Mouse (Mus musculus): ENCODE results near the gene 4933430I17Rik. TPM values are rescaled to one million over a fixed set of nuclear protein-coding genes. Genes with fewer than 3 reads are reported as not detected.

Gene 4933430I17Rik
- polyA plus RNA-seq, 1 experiment = 0.13 TPM

DNA sequence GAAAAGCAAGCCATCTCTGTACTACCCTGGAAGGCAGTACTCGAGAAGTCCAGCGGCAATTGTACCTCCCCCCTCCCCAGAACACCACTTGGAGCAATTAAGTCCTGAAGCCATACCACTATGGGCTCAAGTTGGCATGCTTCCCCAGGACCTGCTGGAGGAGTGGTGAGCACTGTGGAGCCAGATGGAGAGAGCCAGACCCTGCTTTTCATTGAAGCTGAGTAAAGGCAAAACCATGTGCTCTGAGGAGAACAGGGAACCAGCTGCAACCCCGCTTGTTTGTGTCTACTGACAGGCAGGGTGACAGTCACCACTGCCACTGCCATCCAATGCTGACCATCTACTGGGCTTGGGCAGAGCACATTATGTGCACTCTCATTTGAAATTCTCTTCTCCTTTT, 16.6 kb downstream of the 4933430I17Rik start:
- no peaks in the 10 kb centered on the region for H3K36me3 ChIP-seq (ENCODE audit: control insufficient read depth, insufficient read depth)
- H3ac ChIP-seq (ENCODE audit: control insufficient read depth, insufficient read length, low read depth) = no peak overlapping the region
- H3K4me3 ChIP-seq (ENCODE audit: insufficient read depth, poor library complexity, severe bottlenecking) = no peak overlapping the region
- no peaks in the 10 kb centered on the region for H3K27me3 ChIP-seq (ENCODE audit: control insufficient read depth, insufficient read depth, insufficient read length)
- H3K79me2 ChIP-seq (ENCODE audit: control insufficient read depth, insufficient read depth) = no peaks in the 10 kb centered on the region
- H3K79me3 ChIP-seq (ENCODE audit: low read depth) = no peaks in the 10 kb centered on the region
- TF ChIP-seq MYOD1 (IDR thresholded peaks at IDR 0.05; ENCODE audit: control insufficient read depth, insufficient read length, low read depth) (no peak), USF1 (IDR thresholded peaks at IDR 0.05; ENCODE audit: low read depth) (no peak), CTCF (IDR thresholded peaks at IDR 0.05; ENCODE audit: control insufficient read depth, insufficient read depth, insufficient read length) (no peak), MAX (IDR thresholded peaks at IDR 0.05) (no peak), CEBPB (IDR thresholded peaks at IDR 0.05; ENCODE audit: low read depth) (no peak), MYOG (IDR thresholded peaks at IDR 0.05; ENCODE audit: control insufficient read depth, extremely low read depth, insufficient read length) (no peak), FOSL1 (IDR thresholded peaks at IDR 0.05; ENCODE audit: insufficient read depth, low read length, poor library complexity, severe bottlenecking) (no peak)

DNA sequence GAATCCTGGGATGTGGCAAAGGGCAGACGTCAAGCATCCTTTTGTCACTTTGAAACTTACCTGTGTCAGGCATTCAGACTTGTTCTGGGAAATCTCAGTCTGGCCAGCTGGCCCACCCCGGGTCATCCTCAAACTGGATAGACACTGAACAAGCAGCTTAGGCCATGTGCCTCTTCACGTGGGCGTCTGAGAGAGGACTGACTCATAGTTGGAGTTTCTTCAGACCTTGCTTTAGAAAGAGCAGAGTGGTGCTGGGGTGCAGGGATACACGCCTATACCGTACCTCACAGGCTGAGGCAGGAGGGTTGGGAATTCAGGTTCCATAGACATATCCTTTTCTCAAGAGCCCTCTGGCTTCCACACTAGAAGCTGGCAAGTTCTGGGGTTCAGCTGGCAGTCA, 18.6 kb downstream of the 4933430I17Rik start:
- TF ChIP-seq CEBPB (IDR thresholded peaks at IDR 0.05; ENCODE audit: low read depth) (no peak), USF1 (IDR thresholded peaks at IDR 0.05; ENCODE audit: low read depth) (no peak), FOSL1 (IDR thresholded peaks at IDR 0.05; ENCODE audit: insufficient read depth, low read length, poor library complexity, severe bottlenecking) (no peak), MYOD1 (IDR thresholded peaks at IDR 0.05; ENCODE audit: control insufficient read depth, insufficient read length, low read depth) (no peak), MYOG (IDR thresholded peaks at IDR 0.05; ENCODE audit: control insufficient read depth, extremely low read depth, insufficient read length) (no peak), MAX (IDR thresholded peaks at IDR 0.05) (no peak), CTCF (IDR thresholded peaks at IDR 0.05; ENCODE audit: control insufficient read depth, insufficient read depth, insufficient read length) (no peak)
- Histone ChIP-seq H3ac (ENCODE audit: control insufficient read depth, insufficient read length, low read depth) (no peak overlapping the region), H3K79me3 (ENCODE audit: low read depth) (no peaks in the 10 kb centered on the region), H3K79me2 (ENCODE audit: control insufficient read depth, insufficient read depth) (no peaks in the 10 kb centered on the region), H3K36me3 (ENCODE audit: control insufficient read depth, insufficient read depth) (no peaks in the 10 kb centered on the region), H3K27me3 (ENCODE audit: control insufficient read depth, insufficient read depth, insufficient read length) (no peaks in the 10 kb centered on the region), H3K4me3 (ENCODE audit: insufficient read depth, poor library complexity, severe bottlenecking) (no peak overlapping the region)

DNA sequence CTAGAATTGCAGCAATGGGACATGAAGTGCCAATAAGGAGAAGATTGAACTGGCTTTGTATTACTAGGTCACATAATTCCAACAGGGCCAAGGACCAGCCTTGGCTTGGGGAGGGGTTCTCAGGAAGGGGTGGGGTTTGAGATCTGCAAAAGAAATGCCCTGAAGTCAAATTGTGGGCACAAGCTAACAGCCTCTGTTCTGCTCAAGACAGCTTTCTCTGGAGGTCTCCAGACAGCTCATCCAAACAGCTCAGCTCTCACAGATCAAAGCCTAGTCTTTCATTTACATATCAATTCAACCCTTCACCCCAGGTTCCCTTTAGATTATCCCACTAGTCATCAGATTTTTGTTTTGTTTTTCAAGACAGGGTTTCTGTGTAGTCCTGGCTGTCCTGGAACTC, 19.6 kb downstream of the 4933430I17Rik start:
- no peaks in the 10 kb centered on the region for H3K36me3 ChIP-seq (ENCODE audit: control insufficient read depth, insufficient read depth)
- no peaks in the 10 kb centered on the region for H3K79me3 ChIP-seq (ENCODE audit: low read depth)
- no peak overlapping the region for H3ac ChIP-seq (ENCODE audit: control insufficient read depth, insufficient read length, low read depth)
- no peaks in the 10 kb centered on the region for H3K27me3 ChIP-seq (ENCODE audit: control insufficient read depth, insufficient read depth, insufficient read length)
- no peaks in the 10 kb centered on the region for H3K79me2 ChIP-seq (ENCODE audit: control insufficient read depth, insufficient read depth)
- no peak for TF ChIP-seq MAX (IDR thresholded peaks at IDR 0.05)
- TF ChIP-seq FOSL1 (IDR thresholded peaks at IDR 0.05; ENCODE audit: insufficient read depth, low read length, poor library complexity, severe bottlenecking) = no peak
- TF ChIP-seq USF1 (IDR thresholded peaks at IDR 0.05; ENCODE audit: low read depth) = no peak
- no peak for TF ChIP-seq CTCF (IDR thresholded peaks at IDR 0.05; ENCODE audit: control insufficient read depth, insufficient read depth, insufficient read length)
- TF ChIP-seq MYOG (IDR thresholded peaks at IDR 0.05; ENCODE audit: control insufficient read depth, extremely low read depth, insufficient read length) = no peak
- TF ChIP-seq MYOD1 (IDR thresholded peaks at IDR 0.05; ENCODE audit: control insufficient read depth, insufficient read length, low read depth) = no peak
- no peak for TF ChIP-seq CEBPB (IDR thresholded peaks at IDR 0.05; ENCODE audit: low read depth)
- no peak overlapping the region for H3K4me3 ChIP-seq (ENCODE audit: insufficient read depth, poor library complexity, severe bottlenecking)

DNA sequence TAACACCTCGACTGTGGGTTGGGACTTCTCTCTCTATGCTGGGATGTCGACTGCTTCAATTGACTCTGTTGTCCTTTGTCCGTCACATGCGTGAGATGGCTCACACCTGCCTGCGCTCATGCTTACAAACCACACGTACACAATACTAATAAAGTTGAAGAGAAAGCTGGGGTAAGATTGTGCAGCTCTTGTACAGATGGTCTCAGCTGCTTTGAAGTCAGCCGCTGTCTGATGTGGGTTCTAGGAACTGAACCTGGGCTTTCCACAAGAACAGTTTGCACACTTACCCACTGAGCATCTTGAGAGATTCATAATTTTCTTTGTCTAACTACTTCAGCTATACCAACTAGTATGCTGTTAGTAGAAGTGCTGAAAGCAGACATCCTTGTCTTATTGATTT, 26.8 kb downstream of the 4933430I17Rik start:
- Histone ChIP-seq H3K36me3 (ENCODE audit: control insufficient read depth, insufficient read depth) (no peaks in the 10 kb centered on the region), H3K79me3 (ENCODE audit: low read depth) (no peaks in the 10 kb centered on the region), H3K79me2 (ENCODE audit: control insufficient read depth, insufficient read depth) (no peaks in the 10 kb centered on the region), H3ac (ENCODE audit: control insufficient read depth, insufficient read length, low read depth) (no peak overlapping the region), H3K27me3 (ENCODE audit: control insufficient read depth, insufficient read depth, insufficient read length) (no peaks in the 10 kb centered on the region), H3K4me3 (ENCODE audit: insufficient read depth, poor library complexity, severe bottlenecking) (no peak overlapping the region)
- TF ChIP-seq FOSL1 (IDR thresholded peaks at IDR 0.05; ENCODE audit: insufficient read depth, low read length, poor library complexity, severe bottlenecking) = no peak
- no peak for TF ChIP-seq MYOD1 (IDR thresholded peaks at IDR 0.05; ENCODE audit: control insufficient read depth, insufficient read length, low read depth)
- TF ChIP-seq MYOG (IDR thresholded peaks at IDR 0.05; ENCODE audit: control insufficient read depth, extremely low read depth, insufficient read length) = no peak
- no peak for TF ChIP-seq CEBPB (IDR thresholded peaks at IDR 0.05; ENCODE audit: low read depth)
- no peak for TF ChIP-seq MAX (IDR thresholded peaks at IDR 0.05)
- TF ChIP-seq USF1 (IDR thresholded peaks at IDR 0.05; ENCODE audit: low read depth) = no peak
- TF ChIP-seq CTCF (IDR thresholded peaks at IDR 0.05; ENCODE audit: control insufficient read depth, insufficient read depth, insufficient read length) = no peak

DNA sequence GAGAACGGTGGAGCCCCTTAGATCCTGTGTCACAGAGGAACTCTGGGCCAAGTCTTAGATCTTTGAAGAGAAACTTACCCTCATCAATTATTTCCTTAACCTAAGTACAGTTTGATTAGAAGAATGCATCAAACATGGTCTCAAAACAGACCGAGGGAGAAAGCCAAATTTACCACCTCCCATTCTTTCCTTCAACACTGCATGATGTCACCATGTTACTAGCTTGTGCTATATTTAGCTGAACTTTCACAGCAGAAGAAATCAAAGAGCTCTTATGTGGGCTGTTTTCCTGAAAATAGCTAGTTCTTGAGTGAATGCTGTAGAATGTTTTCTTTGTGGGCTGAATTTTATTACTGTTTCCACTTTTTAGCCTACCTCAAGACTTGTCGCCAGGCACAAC, 32.3 kb downstream of the 4933430I17Rik start:
- H3K79me2 ChIP-seq (ENCODE audit: control insufficient read depth, insufficient read depth) = no peaks in the 10 kb centered on the region
- no peaks in the 10 kb centered on the region for H3K36me3 ChIP-seq (ENCODE audit: control insufficient read depth, insufficient read depth)
- H3ac ChIP-seq (ENCODE audit: control insufficient read depth, insufficient read length, low read depth) = no peak overlapping the region
- H3K4me3 ChIP-seq (ENCODE audit: insufficient read depth, poor library complexity, severe bottlenecking) = no peak overlapping the region
- no peaks in the 10 kb centered on the region for H3K27me3 ChIP-seq (ENCODE audit: control insufficient read depth, insufficient read depth, insufficient read length)
- TF ChIP-seq CTCF (IDR thresholded peaks at IDR 0.05; ENCODE audit: control insufficient read depth, insufficient read depth, insufficient read length) (no peak), MYOG (IDR thresholded peaks at IDR 0.05; ENCODE audit: control insufficient read depth, extremely low read depth, insufficient read length) (no peak), USF1 (IDR thresholded peaks at IDR 0.05; ENCODE audit: low read depth) (no peak), CEBPB (IDR thresholded peaks at IDR 0.05; ENCODE audit: low read depth) (no peak)
- H3K79me3 ChIP-seq (ENCODE audit: low read depth) = no peaks in the 10 kb centered on the region

DNA sequence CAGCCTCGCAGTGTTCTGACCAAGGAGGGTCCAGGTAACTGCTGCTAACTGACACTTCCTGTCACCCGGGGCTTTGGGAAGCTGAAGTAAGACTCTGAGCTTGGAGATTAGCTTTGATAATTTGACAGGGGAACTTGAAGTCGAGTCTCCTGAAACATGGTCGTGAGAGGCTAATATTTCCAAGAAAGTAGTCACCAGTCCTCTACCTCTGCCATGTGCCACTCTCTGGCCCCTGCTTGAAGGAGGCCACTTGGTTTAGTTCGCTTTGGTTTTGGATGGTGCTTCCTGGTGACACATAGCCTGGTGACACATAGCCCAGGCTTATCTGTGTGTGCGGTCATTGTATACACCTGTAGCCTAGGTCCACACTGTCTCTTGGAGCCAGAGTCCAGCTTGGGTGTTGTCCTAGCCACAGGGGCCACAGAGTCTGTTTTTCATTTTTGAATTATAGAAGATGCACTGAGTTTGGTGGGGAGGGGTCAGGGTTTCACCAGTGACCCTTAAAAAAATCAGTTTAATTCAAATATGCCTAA, 34.7 kb downstream of the 4933430I17Rik start, which contains the start of gene Rgs3:
Gene Rgs3 (plus strand): TSS at position 51 of the 533 bp plus-strand sequence.
- Histone ChIP-seq H3K79me2 (ENCODE audit: control insufficient read depth, insufficient read depth) (no peaks in the 10 kb centered on the region), H3ac (ENCODE audit: control insufficient read depth, insufficient read length, low read depth) (no peak within 1 kb of the TSS), H3K4me3 (ENCODE audit: insufficient read depth, poor library complexity, severe bottlenecking) (no peak within 1 kb of the TSS), H3K36me3 (ENCODE audit: control insufficient read depth, insufficient read depth) (no peaks in the 10 kb centered on the region), H3K79me3 (ENCODE audit: low read depth) (no peaks in the 10 kb centered on the region), H3K27me3 (ENCODE audit: control insufficient read depth, insufficient read depth, insufficient read length) (no peaks in the 10 kb centered on the region)
- no peak for TF ChIP-seq MYOG (IDR thresholded peaks at IDR 0.05; ENCODE audit: control insufficient read depth, extremely low read depth, insufficient read length)
- no peak for TF ChIP-seq CEBPB (IDR thresholded peaks at IDR 0.05; ENCODE audit: low read depth)
- TF ChIP-seq MAX (IDR thresholded peaks at IDR 0.05) = no peak
- no peak for TF ChIP-seq MYOD1 (IDR thresholded peaks at IDR 0.05; ENCODE audit: control insufficient read depth, insufficient read length, low read depth)
- no peak for TF ChIP-seq CTCF (IDR thresholded peaks at IDR 0.05; ENCODE audit: control insufficient read depth, insufficient read depth, insufficient read length)
- TF ChIP-seq FOSL1 (IDR thresholded peaks at IDR 0.05; ENCODE audit: insufficient read depth, low read length, poor library complexity, severe bottlenecking) = no peak
- no peak for TF ChIP-seq USF1 (IDR thresholded peaks at IDR 0.05; ENCODE audit: low read depth)
